Mouse (Mus musculus): ENCODE results near the gene Rad23b.

DNA sequence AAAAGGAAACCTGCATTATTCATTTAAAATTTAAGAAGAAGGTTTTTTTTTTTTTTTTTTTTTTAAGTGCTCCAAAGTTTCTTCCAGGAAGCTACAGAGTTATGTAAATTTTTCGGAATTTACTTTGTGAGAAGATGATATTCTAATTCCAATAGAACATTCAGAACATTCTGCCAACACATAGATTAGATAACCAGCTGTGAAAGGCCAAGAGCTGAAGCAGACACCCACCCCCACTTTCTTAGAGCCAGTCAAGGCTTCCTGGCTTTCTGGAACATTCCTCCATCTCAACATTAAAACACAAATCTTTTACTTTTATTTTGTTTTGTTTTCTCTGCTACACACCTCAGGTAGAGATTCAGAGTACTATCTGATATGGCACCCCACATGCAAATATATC lies 10.9 kb upstream of the Rad23b start:
- TF ChIP-seq CTCF (IDR thresholded peaks at IDR 0.05; ENCODE audit: insufficient read depth, low read length) (no peak), POLR2A (IDR thresholded peaks at IDR 0.05; ENCODE audit: borderline replicate concordance, extremely low read depth, low read depth, low read length) (no peak)

Data from lung, adult 2 months (tissue).